Mouse (Mus musculus) cerebellum, adult 2 months (tissue): Measurements from ENCODE around the gene Kif26a. TPM values are rescaled to one million over a fixed set of nuclear protein-coding genes. Genes with fewer than 3 reads are reported as not detected.

Source experiments
- DNase-seq, 2 experiments: peaks; one replicate each; pipeline ENCODE4 v3.0.0; 2021
- H3K27ac ChIP-seq: fragments of 200-500 bp; 2 replicates; pipeline ENCODE4 v1.5.1; 2012; ENCODE audit warnings: low read length, control low read depth, inconsistent platforms; ENCODE audit not compliant: insufficient read depth
- H3K27me3 ChIP-seq: fragments of 200-500 bp; 2 replicates; pipeline ENCODE4 v1.6.1; 2012; ENCODE audit warnings: inconsistent platforms, mild to moderate bottlenecking, low read length, moderate library complexity; ENCODE audit not compliant: control insufficient read depth, insufficient read depth
- H3K4me1 ChIP-seq: fragments of 200-500 bp; 2 replicates; pipeline ENCODE4 v1.6.1; 2011; ENCODE audit warnings: low read length; ENCODE audit not compliant: control insufficient read depth, insufficient read depth
- H3K4me3 ChIP-seq: fragments of 200-500 bp; replicated peaks from 2 replicates; pipeline ENCODE3; 2011; ENCODE audit warnings: mild to moderate bottlenecking, low read depth, low read length, control low read depth; ENCODE audit not compliant: insufficient read depth
- CTCF ChIP-seq: fragments of 200-500 bp; IDR thresholded peaks from 2 replicates; pipeline ENCODE4 v1.5.1; 2011; ENCODE audit warnings: low read depth, mild to moderate bottlenecking, control low read depth, low read length, moderate library complexity, borderline replicate concordance; ENCODE audit not compliant: insufficient read depth
- POLR2A ChIP-seq: fragments of 200-500 bp; IDR thresholded peaks from 2 replicates; pipeline ENCODE4 v1.6.1; 2011; ENCODE audit warnings: low read length, control low read depth, borderline replicate concordance; ENCODE audit not compliant: insufficient read depth
- WGBS: fragments of 180-500 bp; shearing (Covaris S2); methylation state at CpG from one replicate; pipeline ENCODE4 v1.1.7; 2018; 5-methylcytosine and 5-hydroxymethylcytosine counted together
- polyA plus RNA-seq: library from polyadenylated mRNA; depleted of rRNA; stranded (reverse); fragments of >200 nt; gene quantifications from 2 replicates; pipeline ENCODE4 v1.2.3, GENCODE M21; 2012

The Kif26a gene
- polyA plus RNA-seq, 1 experiment, result 2.4 TPM

DNA sequence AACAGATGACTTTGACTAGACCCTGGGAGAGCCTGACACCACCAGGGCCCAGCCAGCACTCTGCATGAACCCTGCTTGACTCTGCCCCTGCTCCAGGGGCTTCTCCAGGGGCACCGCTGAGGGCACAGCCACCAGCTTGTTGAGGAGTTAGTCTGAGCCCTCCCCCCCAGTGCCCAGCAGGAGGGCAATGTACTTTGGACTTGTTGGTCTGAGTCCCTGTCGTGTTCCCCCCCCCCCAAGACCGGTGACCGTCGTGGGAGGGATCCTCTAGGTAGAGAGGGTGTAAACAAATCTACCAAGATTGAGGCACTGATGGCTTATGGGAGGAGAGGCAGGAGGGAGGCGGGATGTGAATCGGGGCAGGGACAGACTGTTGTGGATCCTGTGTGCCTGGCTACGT is 12.2 kb downstream of the Kif26a start:
- H3K27ac ChIP-seq, result no peak overlapping the region
- TF ChIP-seq POLR2A (no peak), CTCF (no peak)
- WGBS, result 73% methylated on average over 8 of the region's 8 CpGs
- no peak overlapping the region for H3K4me3 ChIP-seq
- no peaks in the 10 kb centered on the region for H3K27me3 ChIP-seq
- no peak for DNase-seq
- H3K4me1 ChIP-seq, result no peaks in the 10 kb centered on the region

DNA sequence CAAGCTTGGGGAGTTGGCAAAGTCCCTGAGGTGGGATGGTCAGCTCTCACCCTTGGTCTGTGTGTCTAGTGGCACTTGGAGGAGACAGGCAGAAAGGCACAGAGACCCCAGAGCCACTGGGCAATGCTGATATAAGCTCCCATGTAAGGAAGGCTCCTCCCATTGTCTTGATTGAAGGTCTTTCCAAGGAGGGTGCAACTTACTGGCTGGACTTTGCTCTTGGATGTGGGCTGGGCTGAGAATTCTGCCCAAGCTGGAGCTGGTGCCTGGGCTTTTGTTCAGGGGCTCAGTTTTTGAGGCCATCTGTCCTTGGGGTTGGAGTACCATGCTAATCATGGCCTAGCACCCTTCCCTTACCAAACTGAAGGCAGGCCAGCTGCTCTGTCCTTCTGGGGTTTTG is 12.8 kb downstream of the Kif26a start:
- TF ChIP-seq CTCF, result no peak
- no peak for TF ChIP-seq POLR2A

DNA sequence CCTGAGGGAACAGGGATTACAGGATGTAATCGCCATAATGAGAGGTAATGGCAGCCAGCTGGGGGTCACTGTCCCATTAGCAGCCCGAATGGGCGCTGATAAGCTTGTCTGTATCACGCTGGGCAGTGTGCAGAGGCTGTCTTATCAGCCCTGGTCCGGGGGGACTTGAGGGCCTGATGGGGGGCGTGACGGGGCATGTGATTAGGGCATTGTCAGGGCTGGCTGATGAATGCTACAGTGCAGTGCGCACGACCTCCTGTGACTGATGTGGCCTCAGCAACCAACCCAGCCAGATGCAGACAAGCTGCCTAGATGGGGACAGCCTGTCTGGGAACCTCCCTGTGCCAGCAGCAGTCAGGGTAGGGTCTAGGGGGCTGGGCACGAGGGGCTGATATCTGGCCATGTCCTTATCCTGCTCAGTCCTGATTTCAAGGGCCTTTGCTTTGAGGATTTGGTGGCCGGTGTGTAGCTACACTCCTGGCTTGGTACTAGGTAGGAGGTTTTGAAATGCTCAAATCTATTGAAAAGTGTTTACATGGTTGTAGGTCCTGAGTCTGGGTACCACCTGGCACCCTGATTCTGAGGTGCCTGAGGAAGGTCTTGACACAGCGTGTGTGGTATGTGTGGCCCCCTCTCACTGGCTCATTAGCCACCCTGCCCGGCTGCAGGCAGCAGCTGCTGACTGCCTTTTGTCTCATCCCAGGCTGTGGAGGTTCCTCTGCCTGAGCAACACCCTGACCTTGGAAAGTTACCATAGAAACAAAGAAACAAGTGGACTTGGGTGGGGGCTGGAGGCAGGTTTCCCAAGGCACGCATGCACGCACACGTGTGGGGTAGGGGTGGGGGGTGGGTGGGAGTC is 18.2 kb downstream of the Kif26a start:
- TF ChIP-seq CTCF (no peak), POLR2A (no peak)
- WGBS, result 59% methylated on average over 16 of the region's 16 CpGs
- no peak overlapping the region for H3K27ac ChIP-seq
- DNase-seq, result no peak
- H3K27me3 ChIP-seq, result no peaks in the 10 kb centered on the region
- H3K4me1 ChIP-seq, result no peaks in the 10 kb centered on the region
- no peak overlapping the region for H3K4me3 ChIP-seq

More for the DNA sequence above, 12.8 kb downstream of the Kif26a start:
- no peaks in the 10 kb centered on the region for H3K27me3 ChIP-seq
- no peaks in the 10 kb centered on the region for H3K4me1 ChIP-seq
- H3K27ac ChIP-seq, result no peak overlapping the region
- H3K4me3 ChIP-seq, result no peak overlapping the region
- DNase-seq, result no peak

DNA sequence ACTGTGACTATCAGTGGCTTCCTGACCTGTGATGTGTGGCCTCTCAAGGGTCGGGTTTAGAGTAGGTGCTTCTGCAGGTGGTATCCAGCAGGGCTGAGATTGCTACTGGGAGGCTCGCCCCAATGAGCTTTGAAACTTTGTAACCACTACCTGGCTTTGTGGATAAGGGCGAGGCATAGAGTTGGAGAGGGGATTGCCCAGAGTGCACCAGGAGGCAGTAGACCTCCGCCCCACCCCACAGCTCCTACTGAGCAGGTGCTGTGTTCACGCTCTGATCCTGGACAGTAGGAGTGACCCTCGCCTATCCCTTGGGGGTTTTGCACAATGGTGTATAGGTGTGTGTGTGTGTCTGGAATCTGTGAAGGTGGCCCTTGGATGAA is 18.8 kb downstream of the Kif26a start:
- TF ChIP-seq CTCF (no peak), POLR2A (no peak)
- no peaks in the 10 kb centered on the region for H3K27me3 ChIP-seq
- 82% methylated on average over 6 of the region's 6 CpGs for WGBS
- no peaks in the 10 kb centered on the region for H3K4me1 ChIP-seq
- no peak overlapping the region for H3K27ac ChIP-seq
- no peak overlapping the region for H3K4me3 ChIP-seq
- DNase-seq, result no peak

DNA sequence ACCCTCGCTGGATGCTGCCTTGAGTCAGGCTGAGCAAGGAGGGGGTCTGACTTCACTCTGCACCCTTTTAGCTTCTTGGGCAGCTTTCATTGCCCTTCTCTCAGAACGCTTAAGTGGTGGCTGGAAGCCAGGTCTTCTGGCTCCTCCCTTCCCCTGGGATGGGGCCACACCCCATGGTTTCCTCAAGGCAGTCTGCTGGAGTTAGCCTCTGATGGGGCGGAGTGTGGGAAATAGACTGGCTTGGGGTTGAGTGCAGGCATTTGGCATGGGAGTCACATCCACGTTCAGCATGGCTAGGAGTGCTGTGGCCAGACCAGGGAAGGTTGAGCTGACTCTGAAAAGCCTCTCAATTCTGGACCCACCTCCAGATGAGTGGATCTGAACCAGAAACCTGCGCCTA is 23.2 kb downstream of the Kif26a start:
- Histone ChIP-seq H3K4me1 (no peaks in the 10 kb centered on the region), H3K27ac (no peak overlapping the region), H3K4me3 (no peak overlapping the region), H3K27me3 (no peaks in the 10 kb centered on the region)
- no peak for TF ChIP-seq POLR2A
- TF ChIP-seq CTCF, result no peak
- DNase-seq, result no peak
- WGBS, result 68% methylated on average over 5 of the region's 5 CpGs

DNA sequence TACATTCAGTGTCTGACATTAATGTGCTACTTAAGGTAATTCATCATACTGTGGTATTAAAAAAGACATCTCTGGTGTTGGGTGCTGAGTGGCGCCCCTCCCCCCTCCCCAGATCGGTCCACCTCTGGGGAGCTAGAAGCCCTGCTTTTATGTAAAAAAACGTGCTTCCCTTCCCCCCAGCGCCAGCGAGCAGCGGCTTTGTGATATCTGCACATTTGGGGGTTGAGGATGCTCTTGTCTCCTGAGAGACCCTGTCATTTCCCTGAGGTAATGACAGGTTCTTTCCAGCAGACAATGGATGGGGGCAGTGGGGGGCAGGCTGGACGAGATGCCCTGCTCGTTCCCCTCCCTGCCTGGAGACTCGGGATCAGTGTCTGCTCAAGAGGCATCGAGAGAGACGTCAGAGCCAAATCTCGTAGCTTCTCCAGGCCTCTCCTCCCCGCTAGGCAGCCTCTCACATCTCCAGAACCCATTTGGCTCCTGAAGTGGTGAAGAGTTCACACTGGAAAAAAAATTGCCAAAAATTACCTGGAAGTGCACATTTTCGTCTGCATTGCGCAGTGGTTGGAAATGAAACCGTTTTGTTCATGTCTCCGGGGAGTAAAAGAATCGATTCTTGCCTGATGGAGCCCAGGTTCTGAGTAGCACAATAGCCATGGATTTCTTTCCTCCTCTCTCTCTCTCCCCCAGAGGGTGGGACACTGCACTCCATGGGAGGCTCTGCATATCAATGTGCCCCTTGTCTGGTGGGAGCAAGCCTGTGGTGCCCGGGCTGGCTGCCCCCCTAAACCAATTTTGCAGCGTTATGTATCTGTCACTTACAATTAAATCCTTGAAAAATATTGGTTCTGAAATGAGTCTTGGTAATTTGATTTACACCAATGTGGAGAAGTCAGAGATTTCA is 24.9 kb downstream of the Kif26a start:
- TF ChIP-seq CTCF, result no peak
- TF ChIP-seq POLR2A, result no peak
- 42% methylated on average over 20 of the region's 20 CpGs for WGBS
- H3K4me1 ChIP-seq, result no peaks in the 10 kb centered on the region
- no peak overlapping the region for H3K27ac ChIP-seq
- no peak for DNase-seq
- H3K4me3 ChIP-seq, result no peak overlapping the region
- no peaks in the 10 kb centered on the region for H3K27me3 ChIP-seq

DNA sequence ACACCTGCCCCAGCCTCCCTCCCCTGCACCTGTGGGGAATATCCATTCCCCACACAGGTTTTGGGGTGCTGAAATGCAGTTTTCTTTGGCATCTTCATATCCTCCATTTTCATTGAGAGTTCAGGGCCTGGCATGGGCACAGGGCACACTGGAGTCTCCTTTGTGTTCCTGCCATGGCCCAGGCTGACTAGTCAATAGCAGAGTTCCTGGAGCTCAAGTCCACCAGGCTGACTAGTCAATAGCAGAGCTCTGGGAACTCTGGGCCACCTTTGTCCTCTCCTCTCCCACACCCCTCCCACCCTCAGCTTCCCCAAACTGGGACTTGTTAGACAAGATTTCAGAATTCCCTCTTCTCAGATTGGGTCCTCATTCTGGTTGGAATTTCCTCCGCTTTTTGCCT is 25.6 kb downstream of the Kif26a start:
- DNase-seq, result no peak
- TF ChIP-seq POLR2A, result no peak
- no peak for TF ChIP-seq CTCF
- no peaks in the 10 kb centered on the region for H3K27me3 ChIP-seq
- no peak overlapping the region for H3K27ac ChIP-seq
- no peaks in the 10 kb centered on the region for H3K4me1 ChIP-seq
- no peak overlapping the region for H3K4me3 ChIP-seq
- WGBS, result 93% methylated on average over 1 of the region's 1 CpGs
